Mouse (Mus musculus) cerebellum, adult 2 months (tissue): ENCODE data around the gene Hmg20a.

ENCODE experiments used
- CTCF ChIP-seq: fragments of 200-500 bp; IDR thresholded peaks from 2 replicates; pipeline ENCODE4 v1.5.1; 2011; ENCODE audit warnings: low read depth, mild to moderate bottlenecking, control low read depth, low read length, moderate library complexity, borderline replicate concordance; ENCODE audit not compliant: insufficient read depth
- POLR2A ChIP-seq: fragments of 200-500 bp; IDR thresholded peaks from 2 replicates; pipeline ENCODE4 v1.6.1; 2011; ENCODE audit warnings: low read length, control low read depth, borderline replicate concordance; ENCODE audit not compliant: insufficient read depth

- TF ChIP-seq POLR2A, result no peak
- no peak for TF ChIP-seq CTCF
Measured at GRCm38 (mm10) chr9:56462606-56463005, 44.2 kb downstream of the Hmg20a start.
